Comparison of ENCODE assay signal across 9 mouse cellular contexts in genomic region chr1:118772261-118772660, GRCm38 (mm10).
A peak's percentile ranks its signal among the peaks of the same experiment; 100 is the strongest.
DNase-seq lines count a peak whose midpoint lies in the region; ATAC-seq and TF ChIP-seq lines count a peak whose summit lies in the region.
"Had no signal": no experiment of that assay in that cellular context is flagged by ENCODE, and none has a peak within 500 bp of the region (broad histone marks: within the 10 kb centered on the region; RNA-seq: fewer than 3 reads in every experiment).

No protein-coding gene starts in this region.

- H3K9me3 ChIP-seq in midbrain, embryonic 14.5 days (ENCODE audit: control insufficient read depth, low read length) = no peaks in the 10 kb centered on the region
- H3K9me3 ChIP-seq in midbrain, embryonic 13.5 days = no peaks in the 10 kb centered on the region
- H3K9me3 ChIP-seq in intestine, postnatal 0 days (ENCODE audit: control insufficient read depth) = no peaks in the 10 kb centered on the region
- no peaks in the 10 kb centered on the region for H3K9me3 ChIP-seq in liver, embryonic 12.5 days (replicated peaks)

- no peak overlapping the region for H3K9ac ChIP-seq in midbrain, embryonic 14.5 days (replicated peaks; ENCODE audit: low read length)
- no peak overlapping the region for H3K9ac ChIP-seq in midbrain, embryonic 13.5 days (replicated peaks)
- no peak overlapping the region for H3K9ac ChIP-seq in intestine, postnatal 0 days (ENCODE audit: low read depth, low read length)
- H3K9ac ChIP-seq in liver, embryonic 12.5 days = no peak overlapping the region

- H3K4me2 ChIP-seq in midbrain, embryonic 14.5 days (ENCODE audit: low read length) = no peak overlapping the region
- H3K4me2 ChIP-seq in midbrain, embryonic 13.5 days (replicated peaks) = no peak overlapping the region
- H3K4me2 ChIP-seq in intestine, postnatal 0 days (replicated peaks; ENCODE audit: low read depth) = no peak overlapping the region
- H3K4me2 ChIP-seq in liver, embryonic 12.5 days = no peak overlapping the region

- H3K27ac ChIP-seq in midbrain, embryonic 14.5 days (replicated peaks; ENCODE audit: low read depth, low read length) = no peak overlapping the region
- H3K27ac ChIP-seq in midbrain, embryonic 13.5 days = no peak overlapping the region
- H3K27ac ChIP-seq in intestine, postnatal 0 days (ENCODE audit: low read depth, low read length) = no peak overlapping the region
- H3K27ac ChIP-seq in liver, embryonic 12.5 days = no peak overlapping the region

- no peaks in the 10 kb centered on the region for H3K36me3 ChIP-seq in midbrain, embryonic 14.5 days (ENCODE audit: control insufficient read depth, insufficient read depth, low read length)
- H3K36me3 ChIP-seq in midbrain, embryonic 13.5 days = no peaks in the 10 kb centered on the region
- no peaks in the 10 kb centered on the region for H3K36me3 ChIP-seq in intestine, postnatal 0 days (ENCODE audit: control insufficient read depth, insufficient read depth)
- H3K36me3 ChIP-seq in liver, embryonic 12.5 days = no peaks in the 10 kb centered on the region

- DNase-seq in midbrain, embryonic 14.5 days = peak; percentile 63
- peak; percentile 15 for DNase-seq in c-Kit-negative CD71-positive TER-119-positive erythroid progenitor cells, embryonic 14.5 days (ENCODE audit: low read depth, low spot score)
- DNase-seq in retina, postnatal 7 days (ENCODE audit: low read depth, low spot score) = peak; percentile 52
- peak; percentile 44 to 63 for DNase-seq in urinary bladder, postnatal 36 days (ENCODE audit: low spot score in 2 of 2)

- no peak for ATAC-seq in midbrain, embryonic 14.5 days (ENCODE audit: low FRiP score, low TSS enrichment)
- ATAC-seq in midbrain, embryonic 13.5 days = no peak
- peak; percentile 60; the same call in 1 of the 2 replicates for ATAC-seq in frontal cortex, adult (ENCODE audit: low TSS enrichment)
- no peak for ATAC-seq in intestine, postnatal 0 days
- ATAC-seq in liver, embryonic 12.5 days = 0 out of 2 replicates have a peak, but pooled peaks have one; percentile 13

- H3K27me3 ChIP-seq in midbrain, embryonic 14.5 days (ENCODE audit: control insufficient read depth, insufficient read depth, low read length) = no peaks in the 10 kb centered on the region
- peaks cover 7% of the 10 kb centered on the region; the same call in 1 of the 2 replicates for H3K27me3 ChIP-seq in midbrain, embryonic 13.5 days
- H3K27me3 ChIP-seq in intestine, postnatal 0 days (replicated peaks; ENCODE audit: control insufficient read depth, insufficient read depth, low read length) = no peaks in the 10 kb centered on the region
- no peaks in the 10 kb centered on the region for H3K27me3 ChIP-seq in liver, embryonic 12.5 days (replicated peaks)

- peak; percentile 86 for TF ChIP-seq CTCF in intestine, postnatal 0 days (IDR thresholded peaks at IDR 0.05; ENCODE audit: low read depth)

- peaks cover 13% of the 10 kb centered on the region; the same call in 1 of the 2 replicates for H3K4me1 ChIP-seq in midbrain, embryonic 14.5 days (ENCODE audit: control insufficient read depth, insufficient read depth, low read length)
- H3K4me1 ChIP-seq in midbrain, embryonic 13.5 days (replicated peaks) = peaks cover 22% of the 10 kb centered on the region
- no peaks in the 10 kb centered on the region for H3K4me1 ChIP-seq in intestine, postnatal 0 days (replicated peaks; ENCODE audit: control insufficient read depth, insufficient read depth, low read length)
- H3K4me1 ChIP-seq in liver, embryonic 12.5 days = no peaks in the 10 kb centered on the region

- WGBS in midbrain, embryonic 14.5 days = 17% methylated on average over 9 of the region's 9 CpGs
- WGBS in midbrain, embryonic 13.5 days = 18% methylated on average over 9 of the region's 9 CpGs
- 25% methylated on average over 9 of the region's 9 CpGs for WGBS in intestine, postnatal 0 days
- WGBS in liver, embryonic 12.5 days (ENCODE audit: insufficient replicate concordance) = 9% methylated on average over 9 of the region's 9 CpGs

- no peak overlapping the region for H3K4me3 ChIP-seq in midbrain, embryonic 14.5 days (replicated peaks; ENCODE audit: low read depth, low read length)
- no peak overlapping the region for H3K4me3 ChIP-seq in midbrain, embryonic 13.5 days (replicated peaks)
- no peak overlapping the region for H3K4me3 ChIP-seq in intestine, postnatal 0 days (ENCODE audit: low read depth, low read length)
- no peak overlapping the region for H3K4me3 ChIP-seq in liver, embryonic 12.5 days
- H3K4me3 ChIP-seq: myocyte had no signal

Comparison
In these comparisons a context has a peak if more than half of its experiments do, and no peak if none do; other contexts are left out.
1. ATAC-seq: peak in frontal cortex, adult (single experiment) and liver, embryonic 12.5 days (single experiment); none in midbrain, embryonic 14.5 days (single experiment), midbrain, embryonic 13.5 days (single experiment) and intestine, postnatal 0 days (single experiment).
2. Peak in every context shown above with its lines, with median percentiles within 50 percentile points of each other: DNase-seq.